Mouse (Mus musculus) small intestine, adult 2 months (tissue): ENCODE results near the gene Procr.

Experiments
- CTCF ChIP-seq: fragments of 200-500 bp; IDR thresholded peaks from 2 replicates; pipeline ENCODE4 v1.5.1; 2012; ENCODE audit warnings: low read depth, mild to moderate bottlenecking, control low read depth, inconsistent platforms, low read length, moderate library complexity, mixed read lengths; ENCODE audit not compliant: insufficient replicate concordance, insufficient read length; ENCODE audit errors: extremely low read depth
- POLR2A ChIP-seq: fragments of 200-500 bp; IDR thresholded peaks from 2 replicates; pipeline ENCODE4 v1.6.1; 2012; ENCODE audit warnings: low read depth, mild to moderate bottlenecking, control low read depth, inconsistent platforms, low read length, moderate library complexity

- TF ChIP-seq POLR2A (no peak), CTCF (no peak)
Observed at GRCm38 (mm10) chr2:155786905-155787304, 36.0 kb downstream of the Procr start.
